In the genomic region with DNA sequence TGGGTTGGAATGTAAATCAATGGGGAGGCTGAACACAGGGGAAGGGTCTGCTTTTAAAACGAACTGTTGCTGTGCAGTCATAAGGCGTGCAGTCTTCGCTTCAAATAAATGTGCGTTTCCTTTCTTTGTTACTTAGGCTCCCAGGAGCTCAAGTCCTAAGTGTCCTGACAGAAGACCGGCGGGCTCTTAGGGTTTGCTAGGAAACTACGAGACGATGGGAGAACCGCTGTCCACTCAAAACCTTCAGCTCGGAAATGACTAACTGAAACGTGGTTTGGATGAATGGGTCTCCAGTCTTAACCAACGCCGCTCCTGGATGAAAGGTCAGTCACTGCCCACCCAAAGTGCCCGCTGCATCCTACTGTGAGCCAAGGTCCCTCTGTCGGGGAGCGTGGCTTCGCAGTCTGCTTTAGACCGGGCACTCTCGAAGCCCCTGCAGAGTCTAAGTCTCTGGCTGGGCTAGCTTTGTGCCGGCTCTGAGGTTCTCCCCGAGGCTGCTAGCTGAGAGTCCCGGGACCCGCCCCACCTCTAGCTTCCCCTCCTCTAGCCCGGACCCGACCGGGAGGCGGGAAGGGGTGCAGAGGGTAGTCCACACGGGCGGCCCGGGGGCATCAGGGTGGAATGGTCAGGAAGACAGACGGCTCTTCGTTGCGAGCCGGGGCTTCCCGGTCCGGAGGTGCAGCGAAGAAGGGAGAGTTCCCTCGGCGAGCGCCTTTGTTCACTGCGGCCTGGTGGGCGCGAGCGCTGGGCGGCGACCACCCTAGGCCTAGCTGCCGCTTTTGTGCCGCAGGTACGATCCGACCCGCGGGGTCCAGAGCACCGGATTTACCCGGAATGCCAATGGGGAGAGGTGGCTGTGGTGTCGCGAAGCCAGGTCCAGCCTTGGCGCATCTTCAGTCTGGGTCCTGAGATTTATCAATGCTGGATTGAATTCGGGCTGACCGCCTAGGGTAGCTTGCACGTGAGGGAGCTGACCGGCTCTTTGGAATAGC, we compare ENCODE assay signal across 9 mouse cellular contexts. TPM values are rescaled to one million over a fixed set of nuclear protein-coding genes. Genes with fewer than 3 reads are reported as not detected.
DNase-seq lines count a peak whose midpoint lies in the region; ATAC-seq and TF ChIP-seq lines count a peak whose summit lies in the region.
"Had no signal": no experiment of that assay in that cellular context is flagged by ENCODE, and none has a peak within 500 bp of the region (broad histone marks: within the 10 kb centered on the region; RNA-seq: fewer than 3 reads in every experiment).

No protein-coding gene starts in this region.

- TF ChIP-seq POLR2A in olfactory bulb, adult 2 months (IDR thresholded peaks at IDR 0.05; ENCODE audit: insufficient read depth, low read depth, low read length) = no peak

- peak overlapping the region; percentile 59 for H3K4me3 ChIP-seq in layer of hippocampus, adult 2 months
- H3K4me3 ChIP-seq in forebrain, embryonic 16.5 days (replicated peaks; ENCODE audit: low read length) = peak overlapping the region; percentile 92
- peak overlapping the region; percentile 73 for H3K4me3 ChIP-seq in intestine, embryonic 14.5 days (ENCODE audit: low read depth, low read length)
- peak overlapping the region; percentile 78 for H3K4me3 ChIP-seq in lung, embryonic 16.5 days (ENCODE audit: low read length)
- peak overlapping the region; percentile 64 for H3K4me3 ChIP-seq in olfactory bulb, adult 2 months (ENCODE audit: insufficient read depth, low read depth, low read length)
- H3K4me3 ChIP-seq: erythroblast, embryonic 14.5 days had no signal

- ATAC-seq in forebrain, embryonic 16.5 days = peak; percentile 88
- ATAC-seq in intestine, embryonic 14.5 days (replicated peaks; ENCODE audit: low FRiP score, low TSS enrichment, low read depth) = peak; percentile 65
- ATAC-seq in lung, embryonic 16.5 days (ENCODE audit: low read depth) = peak; percentile 79

- peak overlapping the region; percentile 84 for H3K4me2 ChIP-seq in forebrain, embryonic 16.5 days (ENCODE audit: low read length)
- H3K4me2 ChIP-seq in intestine, embryonic 14.5 days (ENCODE audit: low read length) = peak overlapping the region; percentile 73
- H3K4me2 ChIP-seq in lung, embryonic 16.5 days (ENCODE audit: low read depth, low read length) = peak overlapping the region; percentile 64

- H3K9ac ChIP-seq in forebrain, embryonic 16.5 days (replicated peaks; ENCODE audit: low read depth, low read length) = peak overlapping the region; percentile 100
- peak overlapping the region; percentile 92 for H3K9ac ChIP-seq in intestine, embryonic 14.5 days (ENCODE audit: low read length)
- peak overlapping the region; percentile 80 for H3K9ac ChIP-seq in lung, embryonic 16.5 days (ENCODE audit: low read length)

- no peaks in the 10 kb centered on the region for H3K27me3 ChIP-seq in forebrain, embryonic 16.5 days (replicated peaks; ENCODE audit: control insufficient read depth, insufficient read depth, low read length)
- H3K27me3 ChIP-seq in intestine, embryonic 14.5 days (replicated peaks; ENCODE audit: control insufficient read depth, insufficient read depth, low read length) = no peaks in the 10 kb centered on the region
- no peaks in the 10 kb centered on the region for H3K27me3 ChIP-seq in lung, embryonic 16.5 days (ENCODE audit: control insufficient read depth, insufficient read depth, low read depth, low read length)

- DNase-seq in layer of hippocampus, adult 2 months (ENCODE audit: low spot score in 2 of 2) = no peak
- DNase-seq in layer of hippocampus, adult 11-12 months (ENCODE audit: low spot score) = no peak
- peak; percentile 7 for DNase-seq in adrenal gland, postnatal 14 days
- DNase-seq in intestine, embryonic 14.5 days (ENCODE audit: low spot score) = peak; percentile 88
- peak; percentile 19 to 59 for DNase-seq in urinary bladder, postnatal 4 days (ENCODE audit: low spot score in 2 of 2)

- peaks cover 11% of the 10 kb centered on the region for H3K4me1 ChIP-seq in forebrain, embryonic 16.5 days (replicated peaks; ENCODE audit: control insufficient read depth, insufficient read depth, low read length)
- peaks cover 8% of the 10 kb centered on the region; the same call in 1 of the 2 replicates for H3K4me1 ChIP-seq in intestine, embryonic 14.5 days (replicated peaks; ENCODE audit: control insufficient read depth, insufficient read depth, low read length)
- peaks cover 7% of the 10 kb centered on the region; the same call in 1 of the 2 replicates for H3K4me1 ChIP-seq in lung, embryonic 16.5 days (replicated peaks; ENCODE audit: control insufficient read depth, insufficient read depth, low read length)
- H3K4me1 ChIP-seq in olfactory bulb, adult 2 months (ENCODE audit: control insufficient read depth, insufficient read depth, low read length) = peaks cover 13% of the 10 kb centered on the region

- WGBS in forebrain, embryonic 16.5 days = under 1% methylated on average over 61 of the region's 61 CpGs
- under 1% methylated on average over 61 of the region's 61 CpGs for WGBS in intestine, embryonic 14.5 days
- WGBS in lung, embryonic 16.5 days = under 1% methylated on average over 60 of the region's 61 CpGs
- 1% methylated on average over 61 of the region's 61 CpGs for WGBS in olfactory bulb, adult 2 months

- H3K9me3 ChIP-seq in forebrain, embryonic 16.5 days (ENCODE audit: control insufficient read depth, low read length) = no peaks in the 10 kb centered on the region
- H3K9me3 ChIP-seq in intestine, embryonic 14.5 days (ENCODE audit: control insufficient read depth, low read length) = no peaks in the 10 kb centered on the region
- H3K9me3 ChIP-seq in lung, embryonic 16.5 days (ENCODE audit: control insufficient read depth, low read length) = no peaks in the 10 kb centered on the region

- peaks cover 9% of the 10 kb centered on the region for H3K36me3 ChIP-seq in forebrain, embryonic 16.5 days (ENCODE audit: control insufficient read depth, insufficient read depth)
- H3K36me3 ChIP-seq in intestine, embryonic 14.5 days (ENCODE audit: control insufficient read depth, insufficient read depth, low read length) = peaks cover 9% of the 10 kb centered on the region
- peaks cover 5% of the 10 kb centered on the region; the same call in 1 of the 2 replicates for H3K36me3 ChIP-seq in lung, embryonic 16.5 days (ENCODE audit: control insufficient read depth, insufficient read depth, low read length)

- no peak overlapping the region for H3K27ac ChIP-seq in layer of hippocampus, adult 2 months
- peak overlapping the region; percentile 92 for H3K27ac ChIP-seq in forebrain, embryonic 16.5 days (ENCODE audit: low read length)
- peak overlapping the region; percentile 96 for H3K27ac ChIP-seq in intestine, embryonic 14.5 days (ENCODE audit: low read depth)
- H3K27ac ChIP-seq in lung, embryonic 16.5 days (ENCODE audit: low read length) = peak overlapping the region; percentile 82
- no peak overlapping the region for H3K27ac ChIP-seq in olfactory bulb, adult 2 months (ENCODE audit: insufficient read depth, low read depth, low read length)

- TF ChIP-seq CTCF in layer of hippocampus, adult 2 months (conservative IDR thresholded peaks at IDR 0.05) = no peak
- TF ChIP-seq CTCF in olfactory bulb, adult 2 months (IDR thresholded peaks at IDR 0.05; ENCODE audit: insufficient read depth, low read depth, low read length) = no peak

RNA-seq across cellular contexts. Expression of a gene that starts 0.8 kb away (rescaled TPM):
- total RNA-seq in layer of hippocampus, adult 2 months (2021) = under 1 TPM; 0.54 to 0.61 TPM
- total RNA-seq in adrenal gland, postnatal 14 days (2021) = 0.89 and 3.5 TPM in 2 replicates
- 50.9 and 55.5 TPM in 2 replicates for polyA plus RNA-seq in forebrain, embryonic 16.5 days (2015; fragmentation: Nextera tagmentation; extraction: Ambion mirVana)
- 18.5 and 25.0 TPM in 2 replicates for polyA plus RNA-seq in intestine, embryonic 14.5 days (2014; fragmentation: Nextera tagmentation; extraction: Ambion mirVana)
- 11.4 and 14.0 TPM in 2 replicates for polyA plus RNA-seq in lung, embryonic 16.5 days (2015; fragmentation: Nextera tagmentation; extraction: Ambion mirVana)
- not detected in 2 replicates for polyA plus RNA-seq in olfactory bulb, adult 2 months (2012; ENCODE audit: insufficient read depth, insufficient read length, low replicate concordance, missing spikeins)
- polyA plus RNA-seq: erythroblast, embryonic 14.5 days had no signal

RNA-seq across cellular contexts. Expression of a gene that starts 54.6 kb away (rescaled TPM):
- total RNA-seq in layer of hippocampus, adult 2 months (2021) = under 1 TPM; 0.10 TPM
- 0.15 TPM in 1 of 2 replicates, not detected in the other for total RNA-seq in adrenal gland, postnatal 14 days (2021)
- not detected in 2 replicates for polyA plus RNA-seq in forebrain, embryonic 16.5 days (2015; fragmentation: Nextera tagmentation; extraction: Ambion mirVana)
- 0.08 TPM in 1 of 2 replicates, not detected in the other for polyA plus RNA-seq in intestine, embryonic 14.5 days (2014; fragmentation: Nextera tagmentation; extraction: Ambion mirVana)
- 37.2 and 50.1 TPM in 2 replicates for polyA plus RNA-seq in lung, embryonic 16.5 days (2015; fragmentation: Nextera tagmentation; extraction: Ambion mirVana)
- not detected in 2 replicates for polyA plus RNA-seq in olfactory bulb, adult 2 months (2012; ENCODE audit: insufficient read depth, insufficient read length, low replicate concordance, missing spikeins)
- polyA plus RNA-seq: erythroblast, embryonic 14.5 days had no signal

Comparison
In these comparisons a context has a peak if more than half of its experiments do, and no peak if none do; other contexts are left out.
1. DNase-seq: peak in adrenal gland, postnatal 14 days (single experiment), intestine, embryonic 14.5 days (single experiment) and urinary bladder, postnatal 4 days (2 of 2); none in layer of hippocampus, adult 2 months (0 of 2) and layer of hippocampus, adult 11-12 months (single experiment).
2. H3K27ac ChIP-seq: peak in forebrain, embryonic 16.5 days (single experiment), intestine, embryonic 14.5 days (single experiment) and lung, embryonic 16.5 days (single experiment); none in layer of hippocampus, adult 2 months (single experiment) and olfactory bulb, adult 2 months (single experiment).
3. Peak in every context shown above with its lines, with median percentiles within 50 percentile points of each other: H3K4me3 ChIP-seq, ATAC-seq, H3K4me2 ChIP-seq and H3K9ac ChIP-seq.